Mouse (Mus musculus): ENCODE measurements at regions not wholly inside any gene's neighbourhood (a gene's known extent, or its start where the extent isn't known, plus 50 kb on each side); places are given as distances from the start of the nearest gene placed in this dataset.

DNA sequence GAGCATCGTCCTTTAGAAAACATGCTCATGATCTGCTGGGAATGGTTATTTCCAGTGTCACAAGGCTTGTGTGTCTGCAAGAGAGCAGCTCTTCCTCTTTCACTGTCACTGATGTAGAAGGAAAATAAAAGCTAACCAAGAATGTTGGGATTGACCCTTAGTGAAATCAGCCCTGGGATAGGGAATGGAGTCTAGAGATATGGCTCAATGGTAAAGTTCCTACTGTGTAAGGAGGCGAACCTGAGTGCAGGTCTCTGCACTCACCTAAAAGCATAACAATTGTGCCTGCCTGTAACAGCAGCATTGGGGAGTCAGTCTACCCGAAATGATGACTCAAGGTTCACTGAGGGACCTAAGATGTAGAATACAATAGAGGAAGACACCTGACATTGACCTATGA is 138.1 kb downstream of the Glrx3 start:
- TF ChIP-seq POLR2A (IDR thresholded peaks at IDR 0.05; ENCODE audit: insufficient read depth, low read depth, low read length): no peak
- no peak for TF ChIP-seq CTCF (IDR thresholded peaks at IDR 0.05; ENCODE audit: insufficient read depth, low read depth, low read length)
